Mouse (Mus musculus): ENCODE measurements around the gene Slc16a4. TPM values are rescaled to one million over a fixed set of nuclear protein-coding genes. Genes with fewer than 3 reads are reported as not detected.

The Slc16a4 gene
- polyA plus RNA-seq, 1 experiment from 2014 or later = 3.4 TPM

- Histone ChIP-seq H3K4me3 (ENCODE audit: low read depth, low read length) (no peak overlapping the region), H3K9ac (no peak overlapping the region), H3K27me3 (ENCODE audit: insufficient read depth, low read length) (no peaks in the 10 kb centered on the region), H3K9me3 (ENCODE audit: low read depth, low read length) (no peaks in the 10 kb centered on the region), H3K36me3 (ENCODE audit: insufficient read depth) (no peaks in the 10 kb centered on the region), H3K27ac (ENCODE audit: low read depth) (no peak overlapping the region), H3K4me1 (ENCODE audit: insufficient read depth) (no peaks in the 10 kb centered on the region), H3K4me2 (no peak overlapping the region)
- 18% methylated on average over 3 of the region's 3 CpGs for WGBS
- TF ChIP-seq CTCF (IDR thresholded peaks at IDR 0.05; ENCODE audit: low read depth) = no peak
- ATAC-seq (ENCODE audit: insufficient read depth) (no peak), DNase-seq (no peak)
Observed at GRCm38 (mm10) chr3:107345033-107345725, 54.1 kb downstream of the Slc16a4 start.

GRCm38 (mm10) chr3:107349006-107349405 lies 58.0 kb downstream of the Slc16a4 start:
- no peak for ATAC-seq (ENCODE audit: insufficient read depth)
- H3K9ac ChIP-seq = no peak overlapping the region
- no peaks in the 10 kb centered on the region for H3K27me3 ChIP-seq (ENCODE audit: insufficient read depth, low read length)
- H3K4me3 ChIP-seq (ENCODE audit: low read depth, low read length) = no peak overlapping the region
- no peak overlapping the region for H3K27ac ChIP-seq (ENCODE audit: low read depth)
- H3K9me3 ChIP-seq (ENCODE audit: low read depth, low read length) = no peaks in the 10 kb centered on the region
- WGBS = 70% methylated on average over 3 of the region's 3 CpGs
- TF ChIP-seq CTCF (IDR thresholded peaks at IDR 0.05; ENCODE audit: low read depth) = no peak
- H3K4me1 ChIP-seq (ENCODE audit: insufficient read depth) = no peaks in the 10 kb centered on the region
- no peak for DNase-seq
- H3K4me2 ChIP-seq = no peak overlapping the region
- no peaks in the 10 kb centered on the region for H3K36me3 ChIP-seq (ENCODE audit: insufficient read depth)

GRCm38 (mm10) chr3:107351706-107352105 lies 60.7 kb downstream of the Slc16a4 start:
- H3K4me3 ChIP-seq (ENCODE audit: low read depth, low read length) = no peak overlapping the region
- no peaks in the 10 kb centered on the region for H3K36me3 ChIP-seq (ENCODE audit: insufficient read depth)
- WGBS = 59% methylated on average over 3 of the region's 3 CpGs

GRCm38 (mm10) chr3:107355618-107356260 lies 64.7 kb downstream of the Slc16a4 start:
- Histone ChIP-seq H3K4me3 (ENCODE audit: low read depth, low read length) (no peak overlapping the region), H3K4me2 (no peak overlapping the region), H3K9me3 (ENCODE audit: low read depth, low read length) (no peaks in the 10 kb centered on the region), H3K36me3 (ENCODE audit: insufficient read depth) (no peaks in the 10 kb centered on the region), H3K9ac (no peak overlapping the region), H3K27ac (ENCODE audit: low read depth) (no peak overlapping the region), H3K27me3 (ENCODE audit: insufficient read depth, low read length) (no peaks in the 10 kb centered on the region; the same call in 1 of the 2 replicates), H3K4me1 (ENCODE audit: insufficient read depth) (no peaks in the 10 kb centered on the region)
- TF ChIP-seq CTCF (IDR thresholded peaks at IDR 0.05; ENCODE audit: low read depth) = no peak
- no peak for ATAC-seq (ENCODE audit: insufficient read depth)
- 83% methylated on average over 5 of the region's 6 CpGs for WGBS
- no peak for DNase-seq

More at GRCm38 (mm10) chr3:107351706-107352105, 60.7 kb downstream of the Slc16a4 start:
- H3K9ac ChIP-seq = no peak overlapping the region
- H3K27me3 ChIP-seq (ENCODE audit: insufficient read depth, low read length) = no peaks in the 10 kb centered on the region
- DNase-seq = no peak
- no peak for ATAC-seq (ENCODE audit: insufficient read depth)
- TF ChIP-seq CTCF (IDR thresholded peaks at IDR 0.05; ENCODE audit: low read depth) = no peak
- H3K9me3 ChIP-seq (ENCODE audit: low read depth, low read length) = no peaks in the 10 kb centered on the region
- no peak overlapping the region for H3K27ac ChIP-seq (ENCODE audit: low read depth)
- no peaks in the 10 kb centered on the region for H3K4me1 ChIP-seq (ENCODE audit: insufficient read depth)
- no peak overlapping the region for H3K4me2 ChIP-seq

- Histone ChIP-seq H3K9ac (peak overlapping the region; percentile 41), H3K36me3 (ENCODE audit: insufficient read depth) (no peaks in the 10 kb centered on the region), H3K27ac (ENCODE audit: low read depth) (no peak overlapping the region), H3K4me2 (peak overlapping the region; percentile 47), H3K27me3 (ENCODE audit: insufficient read depth, low read length) (peaks cover 3% of the 10 kb centered on the region), H3K9me3 (ENCODE audit: low read depth, low read length) (no peaks in the 10 kb centered on the region), H3K4me1 (ENCODE audit: insufficient read depth) (no peaks in the 10 kb centered on the region), H3K4me3 (ENCODE audit: low read depth, low read length) (no peak overlapping the region)
- peak; percentile 89 for DNase-seq
- ATAC-seq (ENCODE audit: insufficient read depth) = peak; percentile 95
- WGBS = 1% methylated on average over 11 of the region's 11 CpGs
- peak; percentile 81 for TF ChIP-seq CTCF (IDR thresholded peaks at IDR 0.05; ENCODE audit: low read depth)
Observed at GRCm38 (mm10) chr3:107356964-107357441, 66.0 kb downstream of the Slc16a4 start.

GRCm38 (mm10) chr3:107357700-107358234 lies 66.7 kb downstream of the Slc16a4 start:
- ATAC-seq (ENCODE audit: insufficient read depth) (no peak), DNase-seq (no peak)
- Histone ChIP-seq H3K4me1 (ENCODE audit: insufficient read depth) (no peaks in the 10 kb centered on the region), H3K9me3 (ENCODE audit: low read depth, low read length) (no peaks in the 10 kb centered on the region), H3K4me3 (ENCODE audit: low read depth, low read length) (no peak overlapping the region), H3K27ac (ENCODE audit: low read depth) (no peak overlapping the region), H3K36me3 (ENCODE audit: insufficient read depth) (no peaks in the 10 kb centered on the region), H3K4me2 (no peak overlapping the region), H3K9ac (no peak overlapping the region), H3K27me3 (ENCODE audit: insufficient read depth, low read length) (peaks cover 3% of the 10 kb centered on the region)
- WGBS = 36% methylated on average over 3 of the region's 3 CpGs
- no peak for TF ChIP-seq CTCF (IDR thresholded peaks at IDR 0.05; ENCODE audit: low read depth)

- Histone ChIP-seq H3K4me3 (ENCODE audit: low read depth, low read length) (no peak overlapping the region), H3K36me3 (ENCODE audit: insufficient read depth) (no peaks in the 10 kb centered on the region), H3K27me3 (ENCODE audit: insufficient read depth, low read length) (peaks cover 4% of the 10 kb centered on the region), H3K27ac (ENCODE audit: low read depth) (no peak overlapping the region), H3K9me3 (ENCODE audit: low read depth, low read length) (no peaks in the 10 kb centered on the region), H3K9ac (no peak overlapping the region), H3K4me1 (ENCODE audit: insufficient read depth) (no peaks in the 10 kb centered on the region), H3K4me2 (no peak overlapping the region)
- peak; percentile 11 for DNase-seq
- no peak for ATAC-seq (ENCODE audit: insufficient read depth)
- 60% methylated on average over 4 of the region's 4 CpGs for WGBS
- TF ChIP-seq CTCF (IDR thresholded peaks at IDR 0.05; ENCODE audit: low read depth) = no peak
Observed at GRCm38 (mm10) chr3:107360341-107360740, 69.3 kb downstream of the Slc16a4 start.

Other genes with a start within 250 kb of the Slc16a4 start
- 0.42 and 0.51 TPM in 2 replicates for gene Kcna2, start 190.1 kb upstream of the Slc16a4 start, polyA plus RNA-seq (2014; fragmentation: Nextera tagmentation; extraction: Ambion mirVana)
- gene Kcna10, start 108.2 kb upstream of the Slc16a4 start, polyA plus RNA-seq (2014; fragmentation: Nextera tagmentation; extraction: Ambion mirVana) = not detected in 2 replicates
- gene Cym, start 69.5 kb upstream of the Slc16a4 start, polyA plus RNA-seq (2014; fragmentation: Nextera tagmentation; extraction: Ambion mirVana) = 139 and 158 TPM in 2 replicates
- 0.43 and 0.54 TPM in 2 replicates for gene A630076J17Rik, start 60.6 kb upstream of the Slc16a4 start, polyA plus RNA-seq (2014; fragmentation: Nextera tagmentation; extraction: Ambion mirVana)
- gene Prok1, start 51.5 kb upstream of the Slc16a4 start, polyA plus RNA-seq (2014; fragmentation: Nextera tagmentation; extraction: Ambion mirVana) = 0.12 TPM in 1 of 2 replicates, not detected in the other
- 184 and 195 TPM in 2 replicates for gene Lamtor5, start 12.4 kb upstream of the Slc16a4 start, polyA plus RNA-seq (2014; fragmentation: Nextera tagmentation; extraction: Ambion mirVana)
- 19.6 and 20.3 TPM in 2 replicates for gene Rbm15, start 42.4 kb downstream of the Slc16a4 start, polyA plus RNA-seq (2014; fragmentation: Nextera tagmentation; extraction: Ambion mirVana)
- gene Kcnc4, start 168.3 kb downstream of the Slc16a4 start, polyA plus RNA-seq (2014; fragmentation: Nextera tagmentation; extraction: Ambion mirVana) = 0.07 and 0.18 TPM in 2 replicates
- gene Slc6a17, start 226.8 kb downstream of the Slc16a4 start, polyA plus RNA-seq (2014; fragmentation: Nextera tagmentation; extraction: Ambion mirVana) = 3.6 and 4.2 TPM in 2 replicates